Mouse (Mus musculus): ENCODE results near the gene Tbl1x. TPM values are rescaled to one million over a fixed set of nuclear protein-coding genes. Genes with fewer than 3 reads are reported as not detected.

Tbl1x gene
- polyA plus RNA-seq, 1 experiment from 2014 or later: 46.2 TPM

DNA sequence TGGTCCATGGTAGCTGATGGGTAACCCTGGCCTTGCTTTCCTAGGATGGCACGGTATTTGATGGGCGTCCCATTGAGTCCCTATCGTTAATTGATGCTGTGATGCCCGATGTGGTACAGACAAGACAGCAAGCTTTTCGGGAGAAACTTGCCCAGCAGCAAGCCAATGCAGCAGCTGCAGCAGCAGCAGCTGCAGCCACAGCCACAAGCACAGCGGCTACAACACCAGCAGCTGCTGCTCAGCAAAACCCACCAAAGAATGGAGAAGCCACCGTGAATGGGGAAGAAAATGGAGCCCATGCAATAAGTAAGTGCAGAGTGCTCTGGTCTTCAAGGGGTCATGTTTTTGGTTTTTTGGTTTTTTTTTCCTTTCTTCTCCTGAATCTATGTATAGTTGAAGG is 135.4 kb downstream of the Tbl1x start:
- H3K9ac ChIP-seq (ENCODE audit: low read length): no peak overlapping the region
- no peak for DNase-seq (ENCODE audit: low spot score)
- H3K27me3 ChIP-seq (replicated peaks; ENCODE audit: control insufficient read depth, insufficient read depth, low read length): no peaks in the 10 kb centered on the region
- no peaks in the 10 kb centered on the region for H3K4me1 ChIP-seq (ENCODE audit: control insufficient read depth, insufficient read depth, low read length)
- H3K4me3 ChIP-seq (ENCODE audit: low read depth, low read length): no peak overlapping the region
- no peak for ATAC-seq
- H3K4me2 ChIP-seq (ENCODE audit: low read length): no peak overlapping the region
- no peak overlapping the region for H3K27ac ChIP-seq (ENCODE audit: low read depth, low read length)
- H3K36me3 ChIP-seq (ENCODE audit: control insufficient read depth, insufficient read depth, low read length): peaks cover 27% of the 10 kb centered on the region; the same call in 1 of the 2 replicates
- H3K9me3 ChIP-seq (replicated peaks; ENCODE audit: control insufficient read depth, low read length): no peaks in the 10 kb centered on the region
- WGBS: 83% methylated on average over 7 of the region's 7 CpGs

DNA sequence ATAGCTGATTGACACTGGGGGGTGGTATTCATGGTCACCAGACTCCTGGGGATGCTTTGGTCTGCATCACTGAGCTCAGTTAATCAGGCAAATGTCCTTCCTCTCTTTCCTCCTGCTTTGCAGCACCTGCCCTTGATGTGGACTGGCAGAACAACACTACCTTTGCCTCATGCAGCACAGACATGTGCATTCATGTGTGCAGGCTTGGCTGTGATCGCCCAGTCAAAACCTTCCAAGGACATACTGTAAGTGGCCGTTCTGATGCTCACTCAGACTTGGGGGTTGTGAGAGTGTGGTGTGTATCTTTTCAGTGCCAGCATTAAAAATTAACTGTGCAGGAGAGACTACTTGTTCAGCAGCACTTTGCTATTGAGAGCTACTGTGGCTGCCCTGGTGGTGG is 139.4 kb downstream of the Tbl1x start:
- no peak for ATAC-seq
- Histone ChIP-seq H3K4me1 (ENCODE audit: control insufficient read depth, insufficient read depth, low read length) (no peaks in the 10 kb centered on the region), H3K9me3 (replicated peaks; ENCODE audit: control insufficient read depth, low read length) (no peaks in the 10 kb centered on the region), H3K27ac (ENCODE audit: low read depth, low read length) (no peak overlapping the region), H3K9ac (ENCODE audit: low read length) (no peak overlapping the region), H3K4me3 (ENCODE audit: low read depth, low read length) (no peak overlapping the region), H3K27me3 (replicated peaks; ENCODE audit: control insufficient read depth, insufficient read depth, low read length) (no peaks in the 10 kb centered on the region), H3K4me2 (ENCODE audit: low read length) (no peak overlapping the region), H3K36me3 (ENCODE audit: control insufficient read depth, insufficient read depth, low read length) (peaks cover 49% of the 10 kb centered on the region)
- no peak for DNase-seq (ENCODE audit: low spot score)
- WGBS: 82% methylated on average over 2 of the region's 2 CpGs

DNA sequence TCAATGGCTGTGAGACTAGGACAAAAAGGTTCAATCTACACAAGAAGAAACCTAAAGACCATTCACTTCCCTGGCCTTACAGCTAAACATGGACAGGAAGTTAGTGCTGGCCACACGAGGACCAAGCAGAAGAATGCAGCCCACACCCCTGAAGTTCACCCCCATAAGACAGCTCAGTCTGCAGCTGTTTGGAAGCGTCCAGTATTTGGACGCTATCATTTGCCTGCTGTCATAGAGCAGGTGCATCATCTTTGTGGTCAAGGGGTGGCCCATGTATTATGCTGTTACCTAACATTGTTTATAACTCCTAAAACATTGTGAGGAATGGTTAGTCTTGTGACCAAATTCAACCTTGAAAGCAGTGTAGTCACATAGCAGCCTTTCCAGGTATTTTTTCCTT is 151.2 kb downstream of the Tbl1x start:
- Histone ChIP-seq H3K9me3 (replicated peaks; ENCODE audit: control insufficient read depth, low read length) (no peaks in the 10 kb centered on the region), H3K4me2 (ENCODE audit: low read length) (no peak overlapping the region), H3K27ac (ENCODE audit: low read depth, low read length) (no peak overlapping the region), H3K4me1 (ENCODE audit: control insufficient read depth, insufficient read depth, low read length) (no peaks in the 10 kb centered on the region), H3K27me3 (replicated peaks; ENCODE audit: control insufficient read depth, insufficient read depth, low read length) (no peaks in the 10 kb centered on the region), H3K36me3 (ENCODE audit: control insufficient read depth, insufficient read depth, low read length) (peaks cover 11% of the 10 kb centered on the region; the same call in 1 of the 2 replicates), H3K4me3 (ENCODE audit: low read depth, low read length) (no peak overlapping the region), H3K9ac (ENCODE audit: low read length) (no peak overlapping the region)
- ATAC-seq (no peak), DNase-seq (ENCODE audit: low spot score) (no peak)
- WGBS: 79% methylated on average over 3 of the region's 3 CpGs

- ATAC-seq (no peak), DNase-seq (ENCODE audit: low spot score) (no peak)
- 77% methylated on average over 3 of the region's 3 CpGs for WGBS
- no peak overlapping the region for H3K4me2 ChIP-seq (ENCODE audit: low read length)
- no peaks in the 10 kb centered on the region for H3K27me3 ChIP-seq (replicated peaks; ENCODE audit: control insufficient read depth, insufficient read depth, low read length)
- no peak overlapping the region for H3K27ac ChIP-seq (ENCODE audit: low read depth, low read length)
- H3K9me3 ChIP-seq (replicated peaks; ENCODE audit: control insufficient read depth, low read length): no peaks in the 10 kb centered on the region
- H3K9ac ChIP-seq (ENCODE audit: low read length): no peak overlapping the region
- peaks cover 11% of the 10 kb centered on the region; the same call in 1 of the 2 replicates for H3K36me3 ChIP-seq (ENCODE audit: control insufficient read depth, insufficient read depth, low read length)
- H3K4me3 ChIP-seq (ENCODE audit: low read depth, low read length): no peak overlapping the region
- no peaks in the 10 kb centered on the region for H3K4me1 ChIP-seq (ENCODE audit: control insufficient read depth, insufficient read depth, low read length)
Measured at GRCm38 (mm10) chrX:77663276-77663675, 152.5 kb downstream of the Tbl1x start.

DNA sequence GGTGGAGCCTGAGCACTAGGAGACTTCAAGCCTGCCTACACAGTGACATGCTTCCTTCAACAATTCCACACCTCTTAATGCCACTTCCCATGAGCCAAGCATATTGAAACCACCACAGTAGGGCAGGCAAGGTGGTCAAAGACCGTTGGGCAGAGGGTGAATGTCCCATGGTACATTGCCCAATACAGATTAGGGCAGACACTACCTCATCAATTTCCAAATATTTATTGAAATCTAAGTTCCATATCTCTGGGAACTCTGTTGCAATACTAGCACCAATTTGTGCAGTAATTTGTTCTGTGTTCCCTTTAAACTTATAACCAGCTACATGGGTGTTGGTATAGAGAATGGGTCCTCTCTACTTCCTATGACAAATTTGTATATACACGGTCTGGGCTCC is 154.2 kb downstream of the Tbl1x start:
- Histone ChIP-seq H3K36me3 (ENCODE audit: control insufficient read depth, insufficient read depth, low read length) (no peaks in the 10 kb centered on the region), H3K9ac (ENCODE audit: low read length) (no peak overlapping the region), H3K27me3 (replicated peaks; ENCODE audit: control insufficient read depth, insufficient read depth, low read length) (no peaks in the 10 kb centered on the region), H3K4me1 (ENCODE audit: control insufficient read depth, insufficient read depth, low read length) (no peaks in the 10 kb centered on the region), H3K4me2 (ENCODE audit: low read length) (no peak overlapping the region), H3K9me3 (replicated peaks; ENCODE audit: control insufficient read depth, low read length) (no peaks in the 10 kb centered on the region), H3K4me3 (ENCODE audit: low read depth, low read length) (no peak overlapping the region), H3K27ac (ENCODE audit: low read depth, low read length) (no peak overlapping the region)
- WGBS: 79% methylated on average over 2 of the region's 2 CpGs
- DNase-seq (ENCODE audit: low spot score) (no peak), ATAC-seq (no peak)

DNA sequence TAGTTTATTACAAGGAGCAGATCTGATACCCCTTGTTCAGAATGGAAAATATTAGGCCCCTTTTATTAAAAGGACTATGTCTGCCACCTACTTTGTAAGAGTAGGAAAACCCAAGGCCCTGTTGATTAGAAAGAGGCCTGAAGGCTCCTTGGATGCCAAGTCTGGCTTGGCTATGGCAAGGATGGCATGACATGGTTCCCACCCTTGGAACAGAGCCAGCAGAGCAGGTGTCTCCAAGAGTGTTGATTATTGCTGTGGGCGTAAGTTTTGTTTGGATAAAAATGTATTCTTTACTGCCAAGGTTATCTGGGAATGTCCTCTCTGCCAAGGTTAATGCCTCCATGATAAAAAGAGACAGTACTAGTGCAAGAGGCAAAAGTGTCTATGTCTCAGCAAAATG is 156.1 kb downstream of the Tbl1x start:
- 69% methylated on average over 1 of the region's 1 CpGs for WGBS
- H3K9ac ChIP-seq (ENCODE audit: low read length): no peak overlapping the region
- H3K4me2 ChIP-seq (ENCODE audit: low read length): no peak overlapping the region
- no peaks in the 10 kb centered on the region for H3K9me3 ChIP-seq (replicated peaks; ENCODE audit: control insufficient read depth, low read length)
- H3K27me3 ChIP-seq (replicated peaks; ENCODE audit: control insufficient read depth, insufficient read depth, low read length): no peaks in the 10 kb centered on the region
- ATAC-seq: no peak
- H3K36me3 ChIP-seq (ENCODE audit: control insufficient read depth, insufficient read depth, low read length): no peaks in the 10 kb centered on the region
- peak; percentile 1 for DNase-seq (ENCODE audit: low spot score)
- no peaks in the 10 kb centered on the region for H3K4me1 ChIP-seq (ENCODE audit: control insufficient read depth, insufficient read depth, low read length)
- H3K4me3 ChIP-seq (ENCODE audit: low read depth, low read length): no peak overlapping the region
- no peak overlapping the region for H3K27ac ChIP-seq (ENCODE audit: low read depth, low read length)

DNA sequence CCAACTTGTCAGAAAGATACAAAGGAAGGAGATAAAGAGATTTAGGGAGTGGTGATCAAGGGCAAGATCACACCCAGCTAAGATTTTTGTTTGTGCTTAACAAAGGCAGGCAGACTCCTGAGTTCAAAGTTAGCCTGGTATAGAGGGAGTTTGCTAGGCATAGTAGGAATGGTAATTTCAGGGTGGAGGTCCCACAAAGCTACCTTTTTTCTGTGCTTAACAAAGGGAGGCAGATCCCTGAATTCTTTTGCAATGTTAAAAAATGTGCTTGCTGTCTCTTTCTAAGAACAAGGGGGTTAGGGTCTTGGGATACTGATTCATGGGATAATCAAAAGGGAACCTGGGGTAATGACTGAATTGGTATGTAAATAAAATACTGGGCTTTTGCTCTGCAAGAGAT is 156.6 kb downstream of the Tbl1x start:
- no peak overlapping the region for H3K4me2 ChIP-seq (ENCODE audit: low read length)
- H3K36me3 ChIP-seq (ENCODE audit: control insufficient read depth, insufficient read depth, low read length): no peaks in the 10 kb centered on the region
- ATAC-seq: no peak
- H3K9me3 ChIP-seq (replicated peaks; ENCODE audit: control insufficient read depth, low read length): no peaks in the 10 kb centered on the region
- no peak overlapping the region for H3K27ac ChIP-seq (ENCODE audit: low read depth, low read length)
- H3K9ac ChIP-seq (ENCODE audit: low read length): no peak overlapping the region
- H3K27me3 ChIP-seq (replicated peaks; ENCODE audit: control insufficient read depth, insufficient read depth, low read length): no peaks in the 10 kb centered on the region
- no peaks in the 10 kb centered on the region for H3K4me1 ChIP-seq (ENCODE audit: control insufficient read depth, insufficient read depth, low read length)
- H3K4me3 ChIP-seq (ENCODE audit: low read depth, low read length): no peak overlapping the region
- no peak for DNase-seq (ENCODE audit: low spot score)

DNA sequence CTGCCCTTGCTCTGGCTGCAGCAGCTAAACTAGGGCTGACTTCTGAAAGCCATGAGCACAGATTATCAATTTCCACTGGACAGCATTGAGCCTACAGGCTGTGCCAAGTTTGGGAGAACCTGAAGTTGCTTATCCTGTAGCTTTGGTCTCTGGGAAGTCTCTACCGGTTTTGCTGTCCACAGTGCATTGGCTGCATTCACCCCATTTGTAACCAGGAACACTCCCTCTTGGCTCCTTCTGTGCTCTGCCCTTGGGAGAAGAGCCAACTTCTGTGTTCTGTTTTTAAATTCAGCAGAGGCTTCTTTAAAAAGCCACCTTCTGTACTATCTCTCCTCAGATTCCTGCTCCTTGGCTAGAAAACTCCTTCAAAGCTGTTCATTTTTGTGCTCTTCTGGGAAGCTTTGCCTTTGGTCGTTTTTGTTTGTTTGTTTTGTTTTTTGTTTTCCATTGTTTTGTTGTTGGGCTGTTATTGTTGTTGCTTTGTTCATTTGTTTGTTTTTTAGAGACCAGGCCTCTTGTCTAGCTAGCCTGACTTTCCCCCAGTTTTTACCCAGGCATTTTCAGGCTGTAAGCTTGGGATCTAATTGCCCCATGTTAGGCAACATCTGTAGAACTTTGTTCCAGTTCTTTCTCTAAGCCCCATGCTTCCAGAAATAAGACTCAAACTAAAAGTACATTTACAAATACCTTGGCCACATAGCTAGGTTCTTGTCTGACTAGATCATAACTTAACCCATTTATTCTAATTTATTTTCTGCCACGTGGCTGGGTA is 159.2 kb downstream of the Tbl1x start:
- 65% methylated on average over 3 of the region's 3 CpGs for whole genome bisulfite sequencing

More for the DNA sequence above, 159.2 kb downstream of the Tbl1x start:
- Histone ChIP-seq H3K9me3 (replicated peaks; ENCODE audit: control insufficient read depth, low read length) (no peaks in the 10 kb centered on the region), H3K4me3 (ENCODE audit: low read depth, low read length) (no peak overlapping the region), H3K27me3 (replicated peaks; ENCODE audit: control insufficient read depth, insufficient read depth, low read length) (no peaks in the 10 kb centered on the region), H3K4me2 (ENCODE audit: low read length) (no peak overlapping the region), H3K27ac (ENCODE audit: low read depth, low read length) (no peak overlapping the region), H3K4me1 (ENCODE audit: control insufficient read depth, insufficient read depth, low read length) (no peaks in the 10 kb centered on the region), H3K9ac (ENCODE audit: low read length) (no peak overlapping the region), H3K36me3 (ENCODE audit: control insufficient read depth, insufficient read depth, low read length) (no peaks in the 10 kb centered on the region)
- ATAC-seq (no peak), DNase-seq (ENCODE audit: low spot score) (no peak)

Data from forebrain, embryonic 14.5 days (tissue).